Mouse (Mus musculus): ENCODE measurements around the gene Gpr33.
A peak's percentile ranks its signal among the peaks of the same experiment; 100 is the strongest.

The Gpr33 gene

DNA sequence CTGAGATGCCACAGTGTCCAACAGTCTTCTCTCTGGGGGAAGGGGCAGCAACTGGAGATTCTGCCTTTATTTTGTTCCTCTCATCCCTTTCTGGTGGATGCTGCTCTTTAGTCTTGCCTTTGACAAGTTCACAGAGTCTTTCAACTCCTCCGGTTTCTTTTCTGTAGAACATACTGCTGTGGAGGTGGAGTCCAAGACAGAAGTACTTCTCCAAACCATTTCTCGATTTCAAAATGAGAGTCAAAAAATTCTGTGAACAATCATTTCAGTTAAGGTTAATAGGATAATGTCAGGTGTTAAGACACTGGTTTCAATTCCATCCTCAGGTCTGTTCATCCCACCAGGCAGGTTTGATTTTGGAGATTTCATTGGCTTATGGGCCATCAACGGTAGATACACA, at the start of gene Gpr33:
TSS of gene Gpr33 (minus strand) at position 101 of the 400 bp plus-strand sequence.
- DNase-seq (ENCODE audit: low spot score in 2 of 2) = no peak

DNA sequence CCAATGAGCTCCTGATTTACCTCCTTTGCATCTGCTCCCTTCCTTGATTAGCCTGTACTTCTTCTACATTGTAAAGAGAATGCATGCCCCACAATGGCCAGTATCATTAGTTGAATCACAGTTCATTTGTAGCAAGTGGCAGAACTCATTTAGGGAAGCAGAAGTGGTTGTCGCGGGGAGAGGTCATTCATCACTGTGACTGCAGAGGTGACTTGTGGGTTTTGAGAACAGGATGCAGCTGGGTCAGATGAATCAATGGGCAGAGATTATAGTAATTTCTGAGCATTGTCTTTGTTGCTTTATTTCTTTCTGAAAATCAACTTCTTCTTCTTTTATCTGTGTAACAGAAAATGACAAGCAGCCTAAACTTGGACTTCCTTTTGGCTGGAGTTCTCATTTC, 21.5 kb upstream of the Gpr33 start:
- DNase-seq (ENCODE audit: low spot score in 2 of 2) = no peak

DNA sequence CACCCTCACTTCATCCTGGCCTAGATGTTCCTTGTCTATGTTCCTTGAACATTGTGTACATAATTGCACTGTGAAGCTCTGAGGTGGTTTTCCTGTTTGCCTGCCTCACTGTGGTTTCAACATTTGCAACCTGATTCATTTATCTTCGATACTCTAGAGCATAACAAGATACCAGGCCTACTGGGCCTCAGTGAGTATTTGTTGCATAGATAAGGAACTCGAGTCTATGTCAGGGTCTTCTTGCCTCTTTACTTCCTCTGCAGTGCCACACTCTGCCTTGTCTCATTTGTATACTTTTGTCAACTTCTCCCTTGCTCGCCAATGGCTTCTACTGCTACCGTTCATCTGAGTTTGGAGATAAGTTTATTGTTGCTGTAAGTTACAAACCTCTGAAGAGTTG, 18.5 kb upstream of the Gpr33 start:
- no peak for DNase-seq (ENCODE audit: low spot score in 2 of 2)

DNA sequence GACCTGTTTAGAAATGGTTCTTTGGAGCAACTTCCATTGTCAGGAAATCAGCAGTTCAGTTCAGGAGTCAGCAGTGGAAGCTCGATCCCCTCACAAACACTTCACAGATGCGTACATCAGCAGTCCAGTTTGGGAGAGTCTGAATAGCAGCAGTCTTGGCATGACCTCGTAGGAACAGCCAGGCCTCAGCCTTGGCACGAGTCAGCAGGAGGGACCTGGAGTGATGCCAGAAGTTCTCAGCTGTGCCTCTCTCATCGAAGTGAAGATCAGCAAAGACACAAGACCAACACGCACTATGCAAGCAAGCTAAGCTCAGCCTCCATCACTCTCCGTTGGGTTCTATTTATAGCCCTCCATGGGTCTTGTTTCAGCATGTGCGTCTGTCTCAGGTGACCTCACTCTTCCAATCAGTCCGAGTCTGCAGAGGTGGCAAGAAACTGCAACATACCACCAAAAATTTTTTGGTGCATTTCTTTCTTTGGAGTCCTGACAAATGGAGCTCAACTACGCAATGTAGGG, 15.0 kb upstream of the Gpr33 start:
- peak in 1 of 2 experiments; percentile 7 for DNase-seq (ENCODE audit: low spot score in 2 of 2)

DNA sequence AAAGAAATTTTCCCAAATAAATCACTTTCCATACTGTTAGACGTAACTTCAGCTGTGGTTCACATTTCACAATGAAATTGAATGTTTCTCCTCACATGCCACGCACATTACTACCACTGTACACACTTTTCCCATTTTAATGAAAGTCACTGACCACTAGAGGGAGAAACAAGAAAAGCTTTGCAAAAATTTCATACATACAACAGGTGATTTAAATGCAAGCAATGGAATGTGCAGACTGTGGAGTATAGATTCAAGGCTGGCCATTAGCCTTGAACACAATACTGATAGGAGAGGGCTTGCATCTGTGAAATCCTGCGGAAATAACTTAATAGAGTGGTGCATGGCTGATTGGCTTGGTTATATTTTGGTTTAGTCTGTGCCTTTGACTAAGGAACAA, 10.5 kb upstream of the Gpr33 start:
- no peak for DNase-seq (ENCODE audit: low spot score in 2 of 2)

DNA sequence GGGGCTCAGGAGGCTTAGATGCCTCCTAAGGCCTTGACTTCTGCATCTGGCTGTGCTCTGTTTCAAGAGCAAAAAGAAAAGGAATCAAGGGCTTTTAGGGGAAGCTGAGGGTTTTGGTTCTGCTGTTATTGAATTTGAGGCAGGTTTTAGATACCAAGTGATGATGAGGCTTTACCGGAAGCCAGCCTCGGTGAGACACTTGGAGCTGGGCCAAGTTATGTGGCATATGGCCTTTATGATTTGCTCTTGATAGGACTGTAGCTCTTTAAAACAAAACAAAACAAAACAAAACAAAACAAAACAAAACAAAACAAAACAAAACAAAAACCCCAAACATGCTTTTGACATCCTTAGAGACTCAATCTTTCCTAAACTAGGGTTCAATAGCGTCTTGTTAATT, 7.1 kb upstream of the Gpr33 start:
- no peak for DNase-seq (ENCODE audit: low spot score in 2 of 2)

DNA sequence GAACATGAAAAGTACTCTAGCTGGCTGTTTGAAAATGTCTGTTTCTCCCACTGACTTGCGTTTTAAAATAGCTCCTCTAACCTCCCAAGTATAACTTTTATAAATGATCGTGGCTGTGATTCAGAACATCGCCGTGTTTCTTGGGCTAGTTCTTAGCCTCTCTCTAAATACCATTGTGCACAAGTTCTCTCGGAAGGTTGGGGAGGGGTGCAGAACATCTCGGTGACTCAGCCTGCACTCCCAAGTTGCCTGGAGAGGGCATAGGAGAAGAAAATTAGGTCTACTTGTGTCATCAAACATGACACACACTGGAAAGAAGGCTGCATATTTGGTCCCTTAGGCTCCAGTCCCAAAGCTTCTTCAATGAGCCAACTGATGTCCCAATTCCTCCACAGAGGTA, 4.4 kb upstream of the Gpr33 start:
- DNase-seq (ENCODE audit: low spot score in 2 of 2) = no peak

DNA sequence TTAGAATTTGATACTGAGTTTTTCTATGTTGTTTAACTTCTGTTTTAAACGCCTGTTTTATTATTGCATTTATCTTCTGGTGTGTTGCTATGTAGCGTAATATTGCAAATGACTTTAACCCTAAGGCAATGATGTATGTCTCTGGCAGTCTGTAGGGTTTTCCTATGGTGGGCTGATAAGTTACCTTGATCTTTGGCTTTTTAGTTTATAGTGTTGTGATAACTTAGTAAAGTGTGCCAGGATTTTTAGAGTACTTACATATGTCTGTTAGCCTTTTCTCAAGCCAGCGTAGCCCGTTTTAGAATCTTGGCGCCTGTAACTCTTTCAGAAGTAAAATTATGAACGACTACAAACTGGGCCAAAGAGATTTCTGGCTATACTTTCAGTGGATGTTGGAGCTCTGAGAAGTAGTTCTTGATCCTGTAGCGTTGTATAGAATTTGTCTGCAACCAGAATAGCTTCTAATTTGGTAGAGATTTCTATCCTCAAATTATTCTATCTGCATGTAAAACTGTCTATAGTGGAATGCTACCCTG, 13.3 kb downstream of the Gpr33 start:
- no peak for DNase-seq (ENCODE audit: low spot score in 2 of 2)

DNA sequence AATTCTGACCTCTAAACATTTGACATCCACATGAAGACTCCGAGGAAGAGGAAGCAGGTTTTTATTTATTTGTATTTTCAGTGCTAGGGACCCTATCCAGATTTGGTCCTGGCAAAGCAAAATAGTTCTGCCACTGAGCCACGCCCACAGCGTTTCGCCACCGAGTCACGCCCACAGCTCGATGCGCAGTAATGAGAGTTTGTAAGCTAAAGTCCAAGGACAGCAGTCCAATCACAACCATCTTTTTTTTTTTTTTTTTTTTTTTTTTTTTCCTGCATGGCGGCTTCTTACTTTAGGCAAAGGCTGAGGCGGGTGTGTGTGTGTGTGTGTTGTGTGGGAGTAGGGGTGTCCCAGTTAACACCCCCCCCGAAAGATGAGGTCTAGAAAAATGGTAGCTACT, 13.8 kb downstream of the Gpr33 start:
- no peak for DNase-seq (ENCODE audit: low spot score in 2 of 2)

DNA sequence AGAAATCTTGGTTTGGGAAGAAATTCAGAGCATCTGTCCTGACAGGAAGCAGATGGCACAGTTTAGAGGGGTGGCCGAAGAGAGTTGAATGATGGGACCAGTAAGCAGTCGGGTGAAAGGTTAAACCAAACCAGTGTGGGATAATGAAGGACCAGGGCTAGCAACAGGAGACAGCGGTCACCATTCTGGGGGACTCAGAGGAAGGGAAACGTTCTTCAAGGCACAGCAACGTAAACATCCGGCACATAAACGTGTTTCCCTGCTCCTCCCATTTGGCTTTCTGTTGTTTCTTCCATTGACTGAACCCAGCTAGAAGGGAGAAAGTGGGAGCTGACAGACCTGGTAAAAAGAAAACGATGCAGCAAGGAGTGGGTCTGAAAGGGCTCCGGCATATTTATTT, 14.6 kb downstream of the Gpr33 start:
- DNase-seq (ENCODE audit: low spot score in 2 of 2) = no peak

DNA sequence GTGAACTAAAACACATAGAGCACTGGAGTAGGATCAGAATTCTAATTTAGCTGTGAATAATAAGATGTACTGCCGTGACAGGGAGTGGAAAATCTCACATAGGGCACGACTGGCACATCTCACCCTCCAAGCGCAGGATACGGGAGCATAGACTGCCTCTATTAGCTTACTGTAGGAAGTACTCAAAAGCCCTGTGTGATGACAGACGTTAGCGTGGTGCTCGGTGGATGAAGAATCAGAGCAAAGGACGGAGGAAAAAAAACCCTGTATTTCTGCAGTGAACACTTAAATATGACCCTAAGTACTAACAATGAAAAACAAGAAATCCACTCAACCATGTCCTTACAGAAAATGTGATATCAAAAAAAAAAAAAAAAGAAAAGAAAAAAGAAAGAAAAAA, 15.7 kb downstream of the Gpr33 start:
- no peak for DNase-seq (ENCODE audit: low spot score in 2 of 2)

DNA sequence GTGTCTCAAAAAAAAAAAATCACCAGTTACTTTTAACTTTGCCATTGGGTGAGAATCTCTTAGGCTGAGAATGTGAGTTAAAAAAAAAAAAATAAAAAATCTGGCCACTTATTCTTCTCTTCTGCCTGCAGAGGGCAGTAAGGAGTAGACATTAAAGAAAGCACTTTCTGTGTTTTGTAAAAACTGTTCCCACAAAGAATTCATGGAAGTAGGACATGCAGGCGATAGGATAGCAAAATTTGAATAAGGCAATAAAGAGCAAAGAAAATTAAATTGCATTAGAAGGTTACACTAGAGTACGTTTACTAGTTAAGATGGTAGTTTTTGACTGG, 17.3 kb downstream of the Gpr33 start:
- no peak for DNase-seq (ENCODE audit: low spot score in 2 of 2)

DNA sequence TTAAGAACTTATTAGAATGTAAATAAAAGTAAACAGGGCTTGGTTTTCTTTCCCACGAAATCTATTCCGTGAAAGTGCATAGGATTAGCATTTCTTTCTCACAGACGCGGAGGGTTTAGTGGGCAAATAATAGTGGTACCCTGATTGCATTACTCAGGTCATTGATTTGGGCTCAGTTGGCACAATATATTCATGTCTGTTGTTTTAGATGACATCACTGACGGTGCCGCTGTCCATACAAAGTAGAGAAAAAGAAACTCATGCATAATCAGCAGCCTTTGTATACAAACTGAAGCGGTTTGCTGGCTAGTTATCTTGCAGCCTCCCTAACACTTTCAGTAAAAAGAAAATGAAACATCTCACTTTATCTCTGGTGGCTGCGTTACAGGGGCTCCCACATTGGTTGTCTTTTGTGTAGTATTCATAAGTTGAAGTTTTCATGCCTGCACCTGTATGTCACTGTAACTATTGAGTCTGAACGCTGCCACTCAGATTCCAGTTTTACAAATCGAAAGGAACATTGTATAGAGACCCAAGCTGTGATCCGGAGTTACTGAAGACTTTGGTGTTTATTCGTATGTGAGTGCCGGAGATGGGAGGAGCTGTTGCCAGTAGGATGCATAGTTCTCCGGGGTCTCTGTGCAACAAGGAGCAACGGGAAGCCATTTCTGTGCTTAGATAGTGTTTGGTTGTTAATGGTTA, 17.8 kb downstream of the Gpr33 start:
- no peak for DNase-seq (ENCODE audit: low spot score in 2 of 2)

DNA sequence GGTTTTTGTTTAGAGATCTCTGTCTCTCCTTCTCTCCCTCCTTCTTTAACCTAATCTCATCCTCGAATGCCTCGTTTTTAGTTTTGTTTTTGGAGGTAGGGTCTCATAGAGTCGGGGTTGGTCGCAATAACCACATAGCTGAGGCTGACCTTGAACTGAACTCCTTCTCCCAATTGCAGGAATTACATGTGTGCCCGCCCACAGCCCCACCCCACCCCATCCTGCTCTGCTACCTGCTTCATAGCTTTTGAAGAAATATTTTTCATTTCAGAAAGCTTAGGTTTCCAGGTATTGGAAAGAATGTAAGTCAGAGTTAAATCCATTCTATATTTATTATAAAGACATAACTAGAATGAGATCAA, 21.2 kb downstream of the Gpr33 start:
- DNase-seq (ENCODE audit: low spot score in 2 of 2) = no peak

DNA sequence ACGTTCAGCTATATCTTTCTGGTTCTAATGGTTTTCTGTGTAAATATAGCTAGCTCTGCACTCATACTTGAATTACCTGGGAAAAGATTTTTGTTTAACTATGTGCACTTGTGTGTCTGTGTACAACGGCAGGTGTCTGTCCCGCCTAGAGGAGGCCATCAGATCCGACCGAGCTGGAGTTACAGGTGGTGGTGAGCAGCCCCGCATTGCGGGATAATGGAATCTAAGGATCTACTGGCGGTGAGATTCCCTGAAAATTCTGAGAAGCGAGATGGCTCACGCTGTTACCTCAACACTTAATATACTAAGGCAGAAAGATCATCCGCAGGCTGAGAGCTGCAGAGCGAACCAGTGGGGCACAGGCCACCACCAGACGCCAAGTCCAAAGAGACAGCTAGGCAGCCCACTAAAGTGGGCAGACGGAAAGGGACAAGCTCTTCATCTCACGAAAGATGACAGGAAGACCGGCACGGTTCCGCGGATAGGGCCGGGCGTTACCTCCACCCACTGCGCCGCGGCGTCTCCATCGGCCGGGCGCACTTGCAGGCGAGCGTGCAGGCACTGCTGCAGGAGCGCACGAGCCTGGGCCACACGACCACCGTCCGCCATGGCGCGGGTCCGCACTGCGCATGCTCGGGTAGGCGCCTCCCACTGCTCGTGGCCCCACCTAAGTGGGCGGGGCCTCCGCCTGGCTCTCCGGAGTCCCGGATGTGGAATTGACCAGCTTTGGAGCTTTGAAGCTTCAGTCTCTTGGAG, 21.8 kb downstream of the Gpr33 start, which contains the start of gene Dtd2:
TSS of gene Dtd2 (minus strand) at position 625 of the 756 bp plus-strand sequence.
- DNase-seq (ENCODE audit: low spot score in 2 of 2) = peak; percentile 79 to 90

DNA sequence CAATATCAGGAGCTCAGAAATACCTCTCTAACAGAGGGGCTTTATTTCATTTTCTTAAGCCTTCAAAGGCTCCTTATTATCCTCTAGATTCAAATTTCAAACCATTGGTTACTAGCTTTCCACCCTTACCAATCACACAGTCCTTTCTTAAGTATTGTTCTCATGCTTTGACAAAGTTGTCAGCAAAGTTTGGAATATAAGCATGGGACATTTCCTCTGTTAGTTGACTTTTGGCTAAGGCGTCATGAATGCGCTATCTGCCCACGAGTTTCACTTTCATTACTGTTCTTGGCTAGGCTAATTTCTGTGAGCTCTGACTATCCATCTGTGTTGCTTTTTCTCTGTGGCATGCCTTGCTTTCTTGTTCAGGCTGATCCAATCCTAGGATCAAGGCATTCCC, 25.1 kb downstream of the Gpr33 start:
- no peak for DNase-seq (ENCODE audit: low spot score in 2 of 2)

DNA sequence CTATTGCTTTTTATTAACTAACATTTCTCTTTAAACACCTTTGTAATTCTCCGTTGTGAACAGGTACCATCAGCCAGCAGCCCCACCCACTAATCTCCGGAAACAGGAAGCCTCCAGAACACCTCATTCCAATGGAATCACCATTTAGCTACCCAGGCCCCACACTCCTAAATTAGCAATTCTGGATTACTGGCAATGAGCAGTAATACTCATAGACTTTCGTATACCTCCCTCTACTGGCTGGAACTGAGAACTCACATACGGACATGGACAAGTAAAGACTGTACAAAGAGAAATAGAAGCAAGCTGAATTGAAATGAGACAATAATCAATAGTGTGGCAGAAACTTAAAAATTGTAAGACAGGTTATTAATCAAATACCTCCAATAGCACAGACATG, 26.3 kb downstream of the Gpr33 start:
- DNase-seq (ENCODE audit: low spot score in 2 of 2) = peak; percentile 52 to 86

DNA sequence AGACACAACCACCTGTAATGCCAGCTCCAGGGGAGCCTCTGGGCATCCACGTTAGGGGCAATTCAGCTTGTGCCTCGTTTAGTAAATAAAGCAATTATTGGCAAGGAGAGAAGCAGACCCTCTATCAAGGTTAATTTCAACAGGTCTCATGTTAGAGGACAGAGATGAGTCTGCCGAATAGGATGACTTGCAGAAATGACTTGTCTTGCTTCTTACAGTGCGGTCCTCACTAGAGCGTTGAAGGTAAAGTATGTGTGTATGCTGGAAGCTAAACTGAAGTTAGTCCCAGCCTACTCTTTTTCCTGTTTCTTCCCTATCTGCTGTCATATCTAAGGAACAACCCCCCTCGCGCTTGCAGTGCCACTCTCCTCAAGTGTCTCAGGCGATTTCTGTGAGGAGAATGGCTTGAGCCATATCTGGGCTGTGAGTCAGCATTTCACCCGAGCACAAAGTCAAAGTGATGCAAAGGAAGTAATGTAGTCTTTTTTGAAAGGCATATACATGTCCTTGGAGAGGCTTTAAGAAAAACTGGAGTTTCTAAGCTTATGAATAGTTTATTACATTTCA, 29.4 kb downstream of the Gpr33 start:
- no peak for DNase-seq (ENCODE audit: low spot score in 2 of 2)

DNA sequence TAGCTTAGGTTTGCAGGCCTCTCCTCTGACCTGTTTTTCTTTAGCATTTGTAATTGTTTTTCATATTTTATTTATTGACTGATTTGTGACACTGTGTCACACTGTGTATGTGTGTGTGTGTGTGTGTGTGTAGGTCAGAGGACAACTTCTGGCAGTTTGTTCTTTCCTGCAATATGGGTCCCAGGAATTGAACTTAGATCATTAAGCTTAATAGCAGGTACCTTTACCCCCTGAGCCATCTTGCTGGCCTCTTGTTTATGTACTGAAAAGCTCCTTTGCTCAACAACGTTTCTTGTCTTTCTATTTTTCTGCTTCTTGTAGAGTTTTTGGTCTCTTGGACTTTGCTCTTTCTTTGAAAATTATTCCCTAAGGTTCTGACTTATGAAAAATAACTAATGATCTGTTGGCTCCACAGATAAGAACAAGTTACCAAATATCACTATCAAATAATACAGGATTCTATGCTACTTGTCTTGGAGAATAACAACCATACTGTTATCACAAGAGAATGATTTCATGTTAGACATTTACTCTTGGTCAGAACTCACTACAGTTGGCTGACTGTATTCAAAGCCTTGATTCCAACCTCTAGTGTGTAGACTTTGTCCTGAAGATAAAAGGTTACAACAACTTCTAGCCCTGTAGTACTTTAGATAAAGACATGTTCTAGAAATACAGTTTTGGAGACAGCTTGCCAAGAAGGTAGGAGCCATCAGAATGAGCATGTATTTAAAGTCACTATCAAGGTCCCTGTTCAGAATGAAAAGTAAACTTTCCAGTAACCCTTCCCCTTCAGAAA, 31.9 kb downstream of the Gpr33 start:
- DNase-seq (ENCODE audit: low spot score in 2 of 2) = no peak

DNA sequence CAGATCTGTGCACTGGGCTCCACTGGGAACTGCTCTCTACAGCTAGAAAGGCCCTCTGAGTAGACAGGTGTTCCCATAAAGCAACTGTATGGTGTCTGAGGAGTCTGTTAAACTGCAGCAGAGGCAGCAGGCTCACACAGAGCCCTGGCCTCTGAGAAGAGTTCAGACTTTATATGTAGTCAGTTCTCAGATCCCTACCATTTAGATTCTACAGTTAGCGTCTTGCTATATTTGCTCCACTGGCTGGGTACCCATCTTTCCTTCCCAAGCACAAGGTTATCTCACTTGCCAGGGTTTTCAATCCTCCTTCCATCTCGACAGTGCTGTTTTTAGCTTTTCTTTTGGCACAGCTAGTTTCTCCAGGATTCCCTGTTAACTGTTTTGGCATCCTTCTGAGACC, 37.2 kb downstream of the Gpr33 start:
- DNase-seq (ENCODE audit: low spot score in 2 of 2) = no peak

DNA sequence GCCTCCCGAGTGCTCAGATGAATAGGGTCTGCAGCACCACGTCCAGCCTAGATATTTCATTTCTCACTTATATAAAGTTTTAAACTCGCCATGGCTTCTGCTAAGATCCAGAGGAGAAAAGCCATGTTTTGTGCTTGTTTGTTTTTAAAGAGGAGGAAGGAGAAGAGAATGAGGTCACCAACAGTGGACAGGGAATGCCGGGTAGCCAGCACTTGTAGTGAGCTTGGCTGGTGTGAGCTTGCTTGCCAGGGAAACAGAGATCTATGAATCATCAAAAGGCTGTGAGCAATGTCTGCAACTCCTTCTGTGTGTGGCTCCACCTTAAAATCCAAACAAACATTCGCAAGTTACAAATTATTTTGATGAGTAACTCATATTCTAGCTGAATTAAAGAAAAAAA, 39.3 kb downstream of the Gpr33 start:
- DNase-seq (ENCODE audit: low spot score in 2 of 2) = no peak

DNA sequence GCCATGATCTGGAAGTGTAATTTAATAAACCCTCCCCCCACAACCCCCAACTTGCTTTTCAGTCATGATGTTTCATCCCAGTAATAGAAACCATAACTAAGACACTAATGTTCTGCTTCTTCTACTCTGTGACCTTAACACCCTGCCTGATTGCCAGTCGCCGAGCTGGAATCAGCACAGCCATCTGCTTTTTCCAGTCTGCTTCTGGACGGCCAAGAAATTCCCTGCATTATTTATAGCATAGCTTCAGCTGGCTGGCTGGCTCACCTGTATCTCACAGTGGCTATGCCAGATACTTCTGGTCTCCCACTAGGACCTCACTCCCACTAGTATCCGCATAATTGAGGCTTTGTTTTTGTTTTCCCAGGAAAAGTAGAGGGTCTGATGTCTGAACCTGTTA, 42.0 kb downstream of the Gpr33 start:
- DNase-seq (ENCODE audit: low spot score in 2 of 2) = no peak

Data from left cerebral cortex, adult 9 months (tissue).